Mouse (Mus musculus): ENCODE data around the gene Amotl1.

Gene Amotl1

GRCm38 (mm10) chr9:14548366-14548761, 96.5 kb downstream of the Amotl1 start:
- DNase-seq (ENCODE audit: low spot score in 2 of 2) = no peak

- no peak for DNase-seq (ENCODE audit: low spot score in 2 of 2)
These were observed 97.1 kb downstream of the Amotl1 start for GRCm38 (mm10) chr9:14547584-14548365.

GRCm38 (mm10) chr9:14544034-14544757, 100.7 kb downstream of the Amotl1 start:
- DNase-seq (ENCODE audit: low spot score in 2 of 2) = no peak

GRCm38 (mm10) chr9:14534833-14535456, 109.9 kb downstream of the Amotl1 start:
- DNase-seq (ENCODE audit: low spot score in 2 of 2) = no peak

- DNase-seq (ENCODE audit: low spot score in 2 of 2) = no peak
These were observed 111.2 kb downstream of the Amotl1 start for GRCm38 (mm10) chr9:14533659-14534058.

GRCm38 (mm10) chr9:14532283-14532682, 112.6 kb downstream of the Amotl1 start:
- no peak for DNase-seq (ENCODE audit: low spot score in 2 of 2)

GRCm38 (mm10) chr9:14530004-14530403, 114.9 kb downstream of the Amotl1 start:
- no peak for DNase-seq (ENCODE audit: low spot score in 2 of 2)

- peak; percentile 78 to 84 for DNase-seq (ENCODE audit: low spot score in 2 of 2)
These were observed 121.3 kb downstream of the Amotl1 start for GRCm38 (mm10) chr9:14523408-14524043.

- DNase-seq (ENCODE audit: low spot score in 2 of 2) = no peak
These were observed 123.2 kb downstream of the Amotl1 start for GRCm38 (mm10) chr9:14521695-14522094.

GRCm38 (mm10) chr9:14520971-14521670, 123.7 kb downstream of the Amotl1 start:
- DNase-seq (ENCODE audit: low spot score in 2 of 2) = no peak

GRCm38 (mm10) chr9:14518105-14518504, 126.8 kb downstream of the Amotl1 start:
- DNase-seq (ENCODE audit: low spot score in 2 of 2) = no peak

- DNase-seq (ENCODE audit: low spot score in 2 of 2) = no peak
These were observed 127.6 kb downstream of the Amotl1 start for GRCm38 (mm10) chr9:14517296-14517695.

- peak; percentile 35 to 55 for DNase-seq (ENCODE audit: low spot score in 2 of 2)
These were observed 132.0 kb downstream of the Amotl1 start for GRCm38 (mm10) chr9:14512633-14513445.

GRCm38 (mm10) chr9:14500916-14501424, 143.9 kb downstream of the Amotl1 start:
- no peak for DNase-seq (ENCODE audit: low spot score in 2 of 2)

GRCm38 (mm10) chr9:14500023-14500915, 144.6 kb downstream of the Amotl1 start, which contains the start of the genes Kdm4d and Cwc15:
Kdm4d (minus strand) TSS chr9:14500482.
Cwc15 (plus strand) TSS chr9:14500617.
- DNase-seq (ENCODE audit: low spot score in 2 of 2) = peak; percentile 92 to 95

- no peak for DNase-seq (ENCODE audit: low spot score in 2 of 2)
These were observed 145.8 kb downstream of the Amotl1 start for GRCm38 (mm10) chr9:14498896-14499705.

Data from frontal cortex, postnatal 36 days (tissue).